Mouse (Mus musculus): ENCODE data around the gene Olfr145.

Olfr145 gene

GRCm38 (mm10) chr9:37896661-37897060 lies at the start of gene Olfr145:
Gene Olfr145, plus strand, starts transcription at chr9:37896724.
- no peak for DNase-seq (ENCODE audit: low spot score in 2 of 2)

- DNase-seq (ENCODE audit: low spot score in 2 of 2): no peak
These were observed 47.3 kb upstream of the Olfr145 start for GRCm38 (mm10) chr9:37849267-37849666.

- no peak for DNase-seq (ENCODE audit: low spot score in 2 of 2)
These were observed 42.6 kb upstream of the Olfr145 start, which contains the start of gene Olfr877 for GRCm38 (mm10) chr9:37853969-37854368. Gene Olfr877, plus strand, starts transcription at chr9:37854269.

GRCm38 (mm10) chr9:37863325-37863724 lies 33.2 kb upstream of the Olfr145 start:
- no peak for DNase-seq (ENCODE audit: low spot score in 2 of 2)

- no peak for DNase-seq (ENCODE audit: low spot score in 2 of 2)
These were observed 26.3 kb upstream of the Olfr145 start for GRCm38 (mm10) chr9:37870246-37870645.

- no peak for DNase-seq (ENCODE audit: low spot score in 2 of 2)
These were observed 25.4 kb upstream of the Olfr145 start for GRCm38 (mm10) chr9:37871097-37871496.

- no peak for DNase-seq (ENCODE audit: low spot score in 2 of 2)
These were observed 25.0 kb upstream of the Olfr145 start for GRCm38 (mm10) chr9:37871536-37871935.

- DNase-seq (ENCODE audit: low spot score in 2 of 2): no peak
These were observed 5.6 kb upstream of the Olfr145 start for GRCm38 (mm10) chr9:37890960-37891359.

GRCm38 (mm10) chr9:37905555-37905954 lies 9.0 kb downstream of the Olfr145 start:
- DNase-seq (ENCODE audit: low spot score in 2 of 2): no peak

GRCm38 (mm10) chr9:37917540-37917939 lies 21.0 kb downstream of the Olfr145 start, which contains the start of gene Olfr878:
Gene Olfr878, plus strand, starts transcription at chr9:37917840.
- DNase-seq (ENCODE audit: low spot score in 2 of 2): no peak

GRCm38 (mm10) chr9:37918018-37918417 lies 21.5 kb downstream of the Olfr145 start:
- DNase-seq (ENCODE audit: low spot score in 2 of 2): no peak

- DNase-seq (ENCODE audit: low spot score in 2 of 2): no peak
These were observed 27.7 kb downstream of the Olfr145 start for GRCm38 (mm10) chr9:37924194-37924593.

GRCm38 (mm10) chr9:37925445-37925844 lies 28.9 kb downstream of the Olfr145 start:
- DNase-seq (ENCODE audit: low spot score in 2 of 2): no peak

- DNase-seq (ENCODE audit: low spot score in 2 of 2): no peak
These were observed 29.8 kb downstream of the Olfr145 start for GRCm38 (mm10) chr9:37926019-37927013.

- DNase-seq (ENCODE audit: low spot score in 2 of 2): peak; percentile 33 to 59
These were observed 36.0 kb downstream of the Olfr145 start for GRCm38 (mm10) chr9:37932519-37932918.

- DNase-seq (ENCODE audit: low spot score in 2 of 2): no peak
These were observed 37.6 kb downstream of the Olfr145 start for GRCm38 (mm10) chr9:37934146-37934545.

GRCm38 (mm10) chr9:37941167-37941566 lies 44.6 kb downstream of the Olfr145 start:
- DNase-seq (ENCODE audit: low spot score in 2 of 2): no peak
